Mouse (Mus musculus) activated CD4-positive, CD25-positive, alpha-beta regulatory T cell, adult 4 months (primary cell): ENCODE measurements around the gene Psmd12. TPM values are rescaled to one million over a fixed set of nuclear protein-coding genes. Genes with fewer than 3 reads are reported as not detected.

Experiments used
- ATAC-seq: one replicate; pipeline ENCODE4 v1.8.0; 2017
- polyA plus RNA-seq, 2 experiments: library from polyadenylated mRNA; unstranded; fragments of 100-300 nt; shearing (Covaris generic); gene quantifications; one replicate each; pipeline ENCODE4 v1.2.1; 2017

The Psmd12 gene
- polyA plus RNA-seq, 2 experiments from 2014 or later = 121 to 141 TPM

- ATAC-seq = peak; percentile 59
These were observed 32.7 kb downstream of the Psmd12 start for GRCm38 (mm10) chr11:107511954-107512353.

DNA sequence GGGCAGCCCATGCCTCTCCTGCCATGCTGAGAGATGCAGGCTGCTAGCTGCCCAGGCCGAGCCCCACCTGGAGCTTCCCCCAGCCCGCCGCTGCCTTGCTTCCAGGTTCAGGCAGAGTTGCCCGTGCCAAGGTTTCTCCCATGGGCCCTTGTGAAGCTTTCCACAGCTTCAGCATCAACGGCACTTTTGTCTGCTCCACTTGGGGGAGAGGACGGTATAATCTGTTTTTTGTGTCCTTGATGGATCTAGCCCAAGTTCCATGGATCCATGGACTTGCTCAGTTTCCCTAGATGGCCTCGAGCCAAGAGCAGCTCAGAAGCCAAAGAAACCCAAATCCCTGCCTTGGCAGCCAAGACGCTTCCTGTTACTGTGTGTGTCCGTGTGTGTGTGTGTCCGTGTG lies 33.8 kb downstream of the Psmd12 start:
- ATAC-seq = no peak

DNA sequence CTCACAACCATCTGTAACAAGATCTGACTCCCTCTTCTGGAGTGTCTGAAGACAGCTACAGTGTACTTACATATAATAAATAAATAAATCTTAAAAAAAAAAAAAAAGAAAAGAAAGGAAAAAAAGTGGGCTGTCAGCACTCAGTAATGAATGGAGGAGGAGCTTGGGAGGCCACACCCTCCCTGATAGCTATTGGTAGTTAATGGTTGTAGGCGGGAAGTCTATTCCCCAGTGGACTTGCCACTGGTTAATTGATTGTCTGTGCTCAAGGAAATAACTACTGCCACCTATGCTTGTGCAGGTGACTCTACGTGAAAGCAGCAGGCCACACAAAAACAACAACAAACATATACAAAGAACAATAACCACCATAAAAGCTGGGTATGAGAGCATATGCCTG lies 37.1 kb downstream of the Psmd12 start:
- no peak for ATAC-seq

DNA sequence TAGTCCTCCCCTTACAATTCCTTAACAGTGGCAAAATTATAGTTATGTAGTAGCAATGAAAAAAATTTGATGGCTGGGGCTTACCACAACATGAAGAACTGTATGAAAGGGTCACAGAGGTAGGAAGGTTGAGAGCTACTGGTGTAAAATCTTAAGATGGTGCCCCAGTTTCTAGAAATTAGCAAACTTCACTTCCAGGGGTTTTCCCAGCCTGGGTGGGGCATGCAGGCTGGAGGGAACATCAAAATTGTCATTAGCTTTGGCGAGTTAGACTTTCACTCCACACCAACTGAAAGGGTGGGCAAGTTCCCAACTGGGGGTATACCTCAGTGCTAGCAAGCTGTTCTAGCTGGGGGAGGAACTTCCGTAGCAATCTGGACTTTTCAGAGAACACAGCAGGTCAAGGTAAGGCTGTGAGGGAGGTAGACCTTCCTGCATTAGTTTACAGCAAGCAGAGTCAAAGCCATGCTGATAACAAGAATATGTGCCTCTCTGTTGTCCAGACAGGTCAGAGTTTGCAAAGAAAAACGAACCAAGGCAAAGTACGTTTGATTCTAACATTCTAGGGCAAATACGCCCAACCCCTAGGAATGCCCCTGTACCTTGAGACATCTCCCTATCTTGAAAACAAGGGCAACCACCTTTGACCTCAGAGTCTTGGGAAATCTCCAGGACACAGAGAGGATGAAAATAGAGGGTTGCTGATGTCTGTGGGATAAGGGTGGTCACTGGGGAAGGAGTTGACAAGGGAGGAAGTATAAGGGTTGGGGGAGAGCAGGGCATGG lies 39.6 kb downstream of the Psmd12 start:
- ATAC-seq = no peak

- ATAC-seq = no peak
These were observed 41.9 kb downstream of the Psmd12 start for GRCm38 (mm10) chr11:107521153-107521552.

- ATAC-seq = no peak
These were observed 45.7 kb downstream of the Psmd12 start for GRCm38 (mm10) chr11:107524966-107525365.

GRCm38 (mm10) chr11:107527632-107528031 lies 48.3 kb downstream of the Psmd12 start:
- ATAC-seq = no peak

- ATAC-seq = peak; percentile 95
These were observed 50.0 kb downstream of the Psmd12 start for GRCm38 (mm10) chr11:107529320-107529719.

DNA sequence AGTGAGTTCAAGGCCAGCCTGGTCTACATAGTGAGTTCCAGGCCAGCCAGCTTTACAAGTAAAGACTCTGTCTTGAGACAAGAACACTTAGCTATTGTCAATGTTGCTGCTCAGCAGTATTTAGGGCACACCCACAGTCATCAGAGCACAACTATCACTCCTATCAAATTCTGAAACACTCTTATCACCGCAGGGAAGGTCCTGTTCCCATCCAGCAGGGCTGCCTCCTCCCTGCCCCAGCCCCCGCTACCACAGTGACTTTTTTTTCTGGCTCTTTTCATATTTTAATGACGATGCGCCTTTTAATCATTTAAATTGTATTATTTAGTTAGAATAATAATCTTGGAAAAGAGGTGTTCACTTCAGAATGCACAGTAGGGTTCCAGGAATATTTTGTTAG lies 52.2 kb downstream of the Psmd12 start:
- ATAC-seq = no peak

GRCm38 (mm10) chr11:107532271-107532670 lies 53.0 kb downstream of the Psmd12 start:
- ATAC-seq = no peak

- peak; percentile 97 for ATAC-seq
These were observed 59.7 kb downstream of the Psmd12 start for GRCm38 (mm10) chr11:107538994-107539393.

DNA sequence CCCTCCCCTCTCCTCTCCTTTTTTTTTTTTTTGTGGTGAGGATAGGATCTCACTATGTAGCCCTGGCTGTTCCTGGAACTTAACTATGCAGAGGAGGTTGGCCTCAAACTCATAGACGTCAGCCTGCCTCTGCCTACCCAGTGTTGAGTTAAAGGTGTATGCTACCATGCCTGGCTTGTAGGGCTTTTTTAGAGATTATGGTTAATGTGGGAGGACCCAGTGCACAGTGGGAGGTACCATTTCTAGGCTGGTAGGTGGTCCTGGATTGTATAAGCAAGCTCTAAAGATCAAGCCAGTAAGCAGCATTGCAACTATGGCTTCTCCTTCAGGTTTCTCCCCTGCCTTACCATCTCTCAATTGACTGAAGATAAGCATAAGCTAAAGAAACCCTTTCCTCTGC lies 61.1 kb downstream of the Psmd12 start:
- no peak for ATAC-seq

DNA sequence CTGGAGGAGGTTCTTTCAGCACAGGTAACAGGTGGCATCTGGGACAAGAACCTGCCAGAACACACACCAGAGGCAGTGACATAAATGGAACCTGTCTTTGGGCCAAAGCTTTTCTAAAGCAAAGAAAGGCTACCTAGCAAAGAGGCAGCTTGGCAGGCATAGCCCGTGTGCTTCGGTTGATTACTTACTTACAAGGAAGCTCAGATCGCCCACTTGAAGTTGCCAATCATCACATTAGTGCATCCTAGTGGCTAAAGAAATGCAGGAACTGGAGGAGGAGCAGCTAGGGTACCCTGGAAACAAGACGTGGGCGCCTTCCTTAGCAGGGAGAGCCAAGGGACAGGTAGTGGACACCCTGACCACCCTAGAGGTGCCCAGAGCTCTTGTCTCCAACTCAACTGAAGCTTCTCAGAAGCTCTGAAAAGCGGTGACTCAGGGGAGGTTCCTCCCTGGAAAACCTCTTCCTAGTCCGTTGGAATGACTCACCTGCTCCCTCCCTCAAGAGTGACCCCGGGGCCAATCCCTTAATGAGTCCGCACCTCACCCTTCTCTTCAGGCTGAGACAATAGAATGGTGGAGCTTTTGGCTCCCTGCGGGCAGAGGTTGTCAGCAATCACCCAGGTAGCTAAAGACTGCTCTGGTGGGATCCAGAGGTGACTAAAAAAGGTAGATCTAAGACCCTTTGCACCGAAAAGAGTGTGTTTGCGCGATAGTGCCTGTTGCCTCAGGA lies 66.6 kb downstream of the Psmd12 start:
- ATAC-seq = no peak

DNA sequence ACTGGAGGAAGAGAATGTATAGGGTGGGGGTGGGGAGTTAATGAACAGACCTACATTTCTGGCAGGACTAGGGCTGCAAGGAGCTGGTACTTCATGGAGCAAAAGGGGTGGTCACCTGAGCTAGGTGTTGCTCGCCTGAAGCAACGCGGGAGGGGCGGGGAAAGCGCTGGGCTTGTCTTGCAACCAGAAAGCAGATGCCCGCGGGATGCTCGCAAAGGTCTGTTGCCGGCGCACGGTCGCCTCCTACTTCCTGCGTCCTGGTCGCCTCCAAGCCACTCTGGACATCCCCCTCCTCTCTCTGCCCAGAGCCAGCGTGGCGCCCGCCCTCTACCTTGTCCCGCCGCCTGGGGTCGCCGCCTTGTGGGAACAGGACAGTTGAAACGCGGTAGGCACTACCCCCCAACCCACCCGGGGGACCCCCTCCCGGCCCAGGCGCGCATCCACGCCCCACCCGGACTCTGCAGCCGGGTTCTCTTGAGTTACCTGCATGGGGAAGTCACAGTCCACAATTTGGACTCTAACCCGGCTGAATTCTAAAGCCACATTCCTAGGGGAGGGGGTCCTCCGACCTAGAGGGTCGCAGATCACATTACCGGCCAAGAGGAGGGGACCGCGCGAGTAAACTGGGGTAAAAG lies 67.5 kb downstream of the Psmd12 start:
- ATAC-seq = peak; percentile 15

GRCm38 (mm10) chr11:107547351-107548203 lies 68.3 kb downstream of the Psmd12 start, which contains the start of gene Helz:
Gene Helz (plus strand): TSS chr11:107547930.
- ATAC-seq = peak; percentile 87

DNA sequence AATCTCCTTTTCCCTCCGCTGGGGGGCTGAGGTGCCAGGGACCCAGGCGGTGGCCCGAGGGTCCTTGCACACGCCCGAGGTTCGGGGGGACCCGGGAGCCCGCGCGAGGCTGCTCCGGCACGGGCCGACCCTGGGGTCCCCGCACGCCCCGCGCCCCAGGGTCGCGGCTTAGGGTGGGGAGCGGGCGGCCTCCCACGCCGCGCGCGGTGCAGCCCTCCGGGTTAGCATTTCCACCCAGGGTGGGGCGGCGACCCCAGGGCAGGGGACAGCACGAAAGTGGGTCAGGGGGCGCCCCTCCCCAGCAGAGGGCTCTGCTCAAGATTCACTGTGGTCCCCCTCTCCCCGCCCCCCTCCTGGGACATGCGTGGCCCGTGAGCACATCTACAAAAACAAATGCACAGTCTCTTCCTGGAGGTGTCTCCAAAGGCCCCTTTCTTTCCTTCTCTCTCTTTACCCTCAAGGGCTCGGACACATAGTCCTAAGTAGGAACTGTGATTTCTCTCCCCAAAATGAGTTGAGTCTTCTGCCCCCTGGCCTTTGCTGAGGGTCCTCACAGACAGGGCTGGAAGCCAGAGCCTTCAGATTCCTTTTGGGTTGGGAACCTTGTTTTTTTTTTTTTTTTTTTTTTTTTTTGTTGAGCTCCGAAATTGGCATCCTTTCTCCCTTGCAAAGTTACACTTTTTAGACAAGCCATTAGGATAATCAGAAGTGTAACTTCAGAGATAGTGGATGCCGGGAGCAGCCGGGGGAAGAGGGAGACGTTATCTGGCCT lies 69.1 kb downstream of the Psmd12 start:
- ATAC-seq = no peak

Other genes starting within 250 kb of the Psmd12 start
- 100 to 1,000 TPM; 101 to 116 TPM for gene Pitpnc1, start 8.8 kb upstream of the Psmd12 start, polyA plus RNA-seq
- gene Helz, start 68.4 kb downstream of the Psmd12 start, polyA plus RNA-seq = 10 to 100 TPM; 23.9 to 30.6 TPM
- gene Cacng1, start 237.0 kb downstream of the Psmd12 start, polyA plus RNA-seq = not detected